Mouse (Mus musculus): Measurements from ENCODE around the gene Lypd5. TPM values are rescaled to one million over a fixed set of nuclear protein-coding genes. Genes with fewer than 3 reads are reported as not detected.
"Not testable (repeated sequence)": the region's sequence is repeated elsewhere in the genome, so short reads cannot be mapped to it uniquely, and the experiment has no call there.

The Lypd5 gene
- total RNA-seq, 4 experiments from 2014 or later, result not detected

- DNase-seq (ENCODE audit: low spot score), result no peak
These were observed 33.9 kb downstream of the Lypd5 start for GRCm38 (mm10) chr7:24382730-24383372.

- no peak for DNase-seq (ENCODE audit: low spot score)
These were observed 35.1 kb downstream of the Lypd5 start for GRCm38 (mm10) chr7:24384070-24384469.

- no peak for DNase-seq (ENCODE audit: low spot score)
These were observed 35.8 kb downstream of the Lypd5 start for GRCm38 (mm10) chr7:24384827-24385226.

GRCm38 (mm10) chr7:24387059-24387556 lies 38.1 kb downstream of the Lypd5 start:
- peak; percentile 33 for DNase-seq (ENCODE audit: low spot score)

GRCm38 (mm10) chr7:24389516-24390187 lies 40.7 kb downstream of the Lypd5 start:
- DNase-seq (ENCODE audit: low spot score), result no peak

GRCm38 (mm10) chr7:24390512-24390911 lies 41.5 kb downstream of the Lypd5 start:
- no peak for DNase-seq (ENCODE audit: low spot score)

- DNase-seq (ENCODE audit: low spot score), result no peak
These were observed 42.1 kb downstream of the Lypd5 start for GRCm38 (mm10) chr7:24391077-24391476.

- no peak for DNase-seq (ENCODE audit: low spot score)
These were observed 42.7 kb downstream of the Lypd5 start for GRCm38 (mm10) chr7:24391687-24392086.

GRCm38 (mm10) chr7:24394054-24394453 lies 45.1 kb downstream of the Lypd5 start:
- DNase-seq (ENCODE audit: low spot score), result no peak

GRCm38 (mm10) chr7:24394475-24395161 lies 45.6 kb downstream of the Lypd5 start:
- DNase-seq (ENCODE audit: low spot score), result no peak

GRCm38 (mm10) chr7:24396832-24397231 lies 47.8 kb downstream of the Lypd5 start:
- no peak for DNase-seq (ENCODE audit: low spot score)

GRCm38 (mm10) chr7:24398364-24398913 lies 49.4 kb downstream of the Lypd5 start:
- no peak for DNase-seq (ENCODE audit: low spot score)

- DNase-seq (ENCODE audit: low spot score), result peak; percentile 97
These were observed 50.5 kb downstream of the Lypd5 start, which contains the start of gene Smg9 for GRCm38 (mm10) chr7:24399256-24400081. Smg9 (plus strand) TSS chr7:24399619.

GRCm38 (mm10) chr7:24400082-24400452 lies 51.1 kb downstream of the Lypd5 start:
- no peak for DNase-seq (ENCODE audit: low spot score)

GRCm38 (mm10) chr7:24400489-24400888 lies 51.5 kb downstream of the Lypd5 start:
- not testable (repeated sequence) for DNase-seq (ENCODE audit: low spot score)

GRCm38 (mm10) chr7:24402851-24403250 lies 53.9 kb downstream of the Lypd5 start:
- DNase-seq (ENCODE audit: low spot score), result no peak

Small RNAs within 50 kb of the gene (microRNA-seq; reads per million reads assigned to microRNA genes)
- gene Gm27592, result not detected

Other genes with a start within 250 kb of the Lypd5 start
- 1 to 10 TPM; 2.8 to 3.9 (median 3.2) TPM for gene Zfp112, start 236.9 kb upstream of the Lypd5 start, total RNA-seq (2022)
- gene Zfp235, start 215.0 kb upstream of the Lypd5 start, total RNA-seq (2022), result 1 to 10 TPM; 4.0 to 5.5 (median 4.5) TPM
- under 1 TPM in 2 of 4 experiments, not detected in 2; 0.11 to 0.13 TPM for gene Zfp114, start 174.1 kb upstream of the Lypd5 start, total RNA-seq (2022)
- gene Zfp111, start 137.8 kb upstream of the Lypd5 start, total RNA-seq (2022), result 1 to 10 TPM; 1.8 to 4.3 (median 3.4) TPM
- 1 to 10 TPM; 1.7 to 2.0 (median 1.9) TPM for gene Zfp109, start 111.6 kb upstream of the Lypd5 start, total RNA-seq (2022)
- gene Zfp108, start 94.4 kb upstream of the Lypd5 start, total RNA-seq (2022), result 1 to 10 TPM; 1.4 to 1.8 (median 1.5) TPM
- gene Zfp93, start 78.8 kb upstream of the Lypd5 start, total RNA-seq (2022), result 1 to 10 TPM; 3.5 to 7.4 (median 4.0) TPM
- gene Zfp61, start 48.0 kb upstream of the Lypd5 start, total RNA-seq (2022), result 1 to 10 TPM; 3.0 to 5.1 (median 3.7) TPM
- gene Zfp94, start 32.5 kb upstream of the Lypd5 start, total RNA-seq (2022), result 1 to 10 TPM; 1.1 to 2.8 (median 2.1) TPM
- under 1 TPM in 1 of 4 experiments, not detected in 3; 0.50 TPM for gene Tescl, start 15.3 kb upstream of the Lypd5 start, total RNA-seq (2022)
- 1 to 10 TPM in 1 of 4 experiments, under 1 TPM in 3; 0.44 to 1.3 (median 0.69) TPM for gene Kcnn4, start 21.1 kb downstream of the Lypd5 start, total RNA-seq (2022)
- gene Smg9, start 50.4 kb downstream of the Lypd5 start, total RNA-seq (2022), result 1 to 10 TPM; 5.9 to 8.3 (median 8.0) TPM
- under 1 TPM in 1 of 4 experiments, not detected in 3; 0.32 TPM for gene Irgc1, start 103.1 kb downstream of the Lypd5 start, total RNA-seq (2022)
- gene Plaur, start 113.3 kb downstream of the Lypd5 start, total RNA-seq (2022), result 1 to 10 TPM; 1.7 to 9.2 (median 2.6) TPM
- 10 to 100 TPM; 16.6 to 22.0 (median 18.7) TPM for gene Cadm4, start 132.8 kb downstream of the Lypd5 start, total RNA-seq (2022)
- 10 to 100 TPM; 15.1 to 17.1 (median 15.6) TPM for gene Zfp428, start 157.8 kb downstream of the Lypd5 start, total RNA-seq (2022)
- not detected for gene AC161166.1, start 163.3 kb downstream of the Lypd5 start, total RNA-seq (2022)
- 10 to 100 TPM; 16.2 to 20.0 (median 18.2) TPM for gene Irgq, start 181.5 kb downstream of the Lypd5 start, total RNA-seq (2022)
- not detected for gene Pinlyp, start 196.9 kb downstream of the Lypd5 start, total RNA-seq (2022)
- 10 to 100 TPM; 19.7 to 30.8 (median 27.1) TPM for gene Xrcc1, start 197.1 kb downstream of the Lypd5 start, total RNA-seq (2022)
- gene Ethe1, start 238.3 kb downstream of the Lypd5 start, total RNA-seq (2022), result 10 to 100 TPM; 66.1 to 75.2 (median 70.0) TPM
- gene Zfp575, start 238.4 kb downstream of the Lypd5 start, total RNA-seq (2022), result under 1 TPM in 1 of 4 experiments, not detected in 3; 0.09 TPM